Mouse (Mus musculus) CD8-positive naive resting alpha-beta T cell, adult 2 months (primary cell): ENCODE measurements around the gene Pdzrn3.

ENCODE experiments used
- DNase-seq, 2 experiments: peaks; one replicate each; pipeline ENCODE4 v3.0.0; 2022; ENCODE audit warnings: low read depth in 2 of 2, low spot score in 2 of 2

The Pdzrn3 gene

DNA sequence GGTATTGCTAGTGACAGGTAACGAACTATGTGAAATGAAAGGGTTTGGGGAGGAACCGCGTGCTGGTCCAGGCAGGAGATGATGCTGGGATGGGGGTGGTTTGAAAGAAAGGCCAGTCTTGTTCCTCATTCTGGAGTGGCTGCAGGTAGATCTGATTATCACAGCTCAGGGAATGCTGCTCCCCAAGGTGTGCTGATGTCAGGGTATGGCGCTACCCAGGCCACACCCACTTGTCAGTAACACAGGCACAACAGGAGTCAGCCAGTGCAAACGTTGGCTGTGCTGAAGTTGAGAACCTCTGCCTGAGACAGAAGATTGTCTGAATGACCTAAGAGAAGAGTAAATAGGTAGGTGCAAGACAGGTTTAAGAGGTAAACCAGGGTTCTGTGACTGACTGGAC is 4.7 kb downstream of the Pdzrn3 start:
- DNase-seq: no peak

DNA sequence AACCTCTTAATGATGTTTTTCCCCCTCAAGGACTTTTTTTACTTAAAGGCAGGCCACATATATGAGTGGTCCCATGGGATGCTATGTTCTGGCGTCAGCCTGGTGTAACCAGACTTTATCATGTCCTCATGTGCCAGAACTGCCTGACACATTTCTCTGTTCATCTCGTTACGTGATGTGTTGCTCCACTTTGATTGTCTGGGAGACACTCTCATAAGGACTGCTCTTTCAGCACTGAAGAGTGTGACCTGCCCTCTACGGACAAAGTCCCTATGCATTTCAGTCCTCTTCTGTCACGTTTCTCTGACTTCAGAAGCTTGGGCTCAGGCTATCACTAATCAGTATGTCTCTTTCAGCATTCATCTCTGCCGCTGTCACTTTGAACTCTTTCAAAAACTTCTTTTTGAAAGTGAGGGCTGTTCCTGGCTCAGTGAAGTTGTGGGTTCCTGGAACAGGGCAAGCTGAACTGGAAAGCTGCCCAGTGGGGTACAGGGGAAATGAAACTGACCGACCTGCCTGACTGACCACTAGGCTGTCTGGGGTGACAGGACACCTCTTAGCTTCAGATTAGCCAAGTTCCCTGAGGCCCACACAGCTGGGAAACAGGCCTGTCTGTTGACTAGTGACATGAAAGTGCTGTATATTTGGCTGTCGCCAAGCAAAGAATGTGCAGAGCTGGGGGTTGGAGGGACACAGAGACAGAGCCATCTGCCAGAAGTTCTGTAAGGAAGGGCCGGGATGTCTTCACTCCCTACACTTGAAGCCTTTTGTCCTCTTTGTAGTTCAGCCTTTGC is 10.7 kb downstream of the Pdzrn3 start:
- no peak for DNase-seq

DNA sequence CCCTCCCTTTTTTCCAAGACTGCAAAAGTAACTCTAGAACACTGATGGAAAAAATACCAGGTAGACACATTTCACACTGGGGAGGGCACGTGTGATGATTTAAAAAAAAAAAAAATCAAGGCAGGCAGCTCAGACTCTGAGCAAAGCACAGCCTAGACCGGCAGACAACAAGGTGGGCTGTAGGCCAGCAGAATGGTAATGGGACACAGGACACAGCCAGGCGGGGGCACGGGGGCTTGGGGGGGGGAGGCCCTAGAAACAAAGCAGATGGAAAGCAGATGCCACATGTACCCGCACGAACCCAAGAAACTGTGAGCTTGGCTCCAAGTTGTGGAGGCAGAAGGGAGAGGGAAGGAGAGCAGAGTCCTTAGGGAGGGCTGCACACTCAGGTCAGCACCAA is 11.9 kb downstream of the Pdzrn3 start:
- DNase-seq: no peak

DNA sequence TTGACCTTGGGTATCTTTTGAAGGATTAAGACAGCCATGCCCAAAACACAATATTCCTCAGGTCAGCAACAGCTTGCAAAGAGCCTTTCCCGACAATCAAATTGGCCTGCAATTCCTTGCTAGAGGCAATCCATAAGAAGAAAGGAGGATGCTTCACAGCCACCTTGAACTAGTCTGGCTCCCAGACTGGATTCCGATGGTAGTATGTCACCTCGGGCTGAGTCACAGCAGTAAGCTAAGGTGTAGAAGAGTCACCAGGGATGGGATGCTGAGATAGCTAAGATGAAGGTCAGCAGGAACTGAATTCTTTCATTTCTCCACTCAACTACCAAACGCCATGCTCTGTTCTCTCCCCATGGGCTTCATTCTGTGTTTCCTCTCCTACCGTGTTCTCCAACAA is 13.8 kb downstream of the Pdzrn3 start:
- no peak for DNase-seq

DNA sequence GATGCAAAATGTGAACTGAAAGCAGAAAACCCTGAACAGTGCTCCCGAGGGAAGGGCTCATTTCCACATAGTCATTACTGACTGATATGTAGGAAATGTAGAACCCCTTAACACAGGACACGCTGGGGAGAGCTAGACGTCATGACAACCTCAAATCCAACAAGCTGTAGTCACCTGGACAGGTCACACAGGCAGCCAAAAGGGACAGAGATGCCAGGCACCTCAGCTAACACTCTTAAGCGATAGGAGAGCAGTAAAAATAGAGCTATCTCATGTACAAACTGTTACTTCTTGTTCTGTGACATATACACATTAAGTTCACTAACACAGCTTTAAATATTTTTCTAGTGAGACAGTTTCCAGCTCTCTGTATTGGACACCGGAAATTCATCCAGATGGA is 15.0 kb downstream of the Pdzrn3 start:
- DNase-seq: no peak

DNA sequence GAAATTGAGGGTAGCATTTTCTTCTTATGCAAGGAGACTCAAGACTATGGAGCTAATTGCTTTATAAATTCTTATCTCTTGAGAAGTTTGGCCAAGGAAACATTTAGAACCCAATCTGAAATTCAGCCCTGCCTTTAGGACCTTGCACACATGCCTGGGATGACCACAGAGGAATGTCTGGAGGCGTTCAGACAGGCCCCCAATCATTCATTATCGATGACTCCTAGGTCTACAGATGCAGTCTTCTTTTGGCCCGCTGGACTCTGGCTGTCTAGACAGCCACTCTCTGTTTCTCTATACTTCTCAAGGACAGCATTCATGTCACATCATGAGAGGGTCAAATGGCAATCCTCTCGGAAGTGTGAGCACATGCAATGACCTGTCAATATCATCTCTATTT is 15.4 kb downstream of the Pdzrn3 start:
- DNase-seq: no peak

DNA sequence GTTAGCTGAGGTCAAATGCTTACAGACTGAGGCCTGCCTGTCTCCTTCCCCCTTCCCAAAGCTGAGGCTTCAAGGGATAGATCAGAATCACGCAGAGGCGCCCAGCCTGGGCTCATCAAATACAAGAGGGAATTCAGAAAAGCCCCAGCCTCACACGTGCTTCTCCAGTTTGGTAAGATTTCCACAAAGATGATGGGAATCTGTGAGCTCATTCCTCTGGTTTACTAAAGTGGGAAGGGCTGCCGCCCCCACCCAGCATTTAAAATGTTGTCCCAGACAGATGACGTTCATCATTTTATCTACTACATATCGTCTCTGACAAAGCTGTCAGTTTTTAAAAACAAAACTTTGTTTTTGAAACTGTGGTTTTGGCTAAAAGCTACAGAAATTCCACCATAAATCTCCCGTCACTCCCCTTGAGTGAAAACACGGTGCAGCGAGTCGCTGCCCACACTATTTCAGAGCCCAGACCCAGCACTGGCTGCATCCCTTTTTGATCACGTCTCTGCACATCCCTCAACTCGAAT is 17.4 kb downstream of the Pdzrn3 start:
- no peak for DNase-seq

DNA sequence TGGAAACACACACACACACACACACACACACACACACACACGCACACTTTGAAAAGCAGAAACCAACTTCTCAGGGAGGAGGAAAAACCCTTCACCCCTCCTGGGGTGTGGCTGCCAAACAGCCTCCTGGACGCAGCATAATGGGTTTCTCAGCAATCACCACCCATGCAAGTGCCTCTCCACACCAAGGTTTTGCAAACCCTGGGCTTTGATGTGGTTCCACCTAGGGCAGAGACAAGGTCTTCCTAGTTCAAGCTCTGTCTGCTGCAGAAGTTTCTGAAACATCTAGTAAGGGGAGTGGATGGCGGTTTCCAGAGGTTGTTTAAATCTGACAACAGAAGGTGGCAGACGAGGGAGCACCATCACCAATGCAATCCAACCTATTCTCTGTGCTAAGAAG is 18.1 kb downstream of the Pdzrn3 start:
- peak; percentile 70 to 71 for DNase-seq

DNA sequence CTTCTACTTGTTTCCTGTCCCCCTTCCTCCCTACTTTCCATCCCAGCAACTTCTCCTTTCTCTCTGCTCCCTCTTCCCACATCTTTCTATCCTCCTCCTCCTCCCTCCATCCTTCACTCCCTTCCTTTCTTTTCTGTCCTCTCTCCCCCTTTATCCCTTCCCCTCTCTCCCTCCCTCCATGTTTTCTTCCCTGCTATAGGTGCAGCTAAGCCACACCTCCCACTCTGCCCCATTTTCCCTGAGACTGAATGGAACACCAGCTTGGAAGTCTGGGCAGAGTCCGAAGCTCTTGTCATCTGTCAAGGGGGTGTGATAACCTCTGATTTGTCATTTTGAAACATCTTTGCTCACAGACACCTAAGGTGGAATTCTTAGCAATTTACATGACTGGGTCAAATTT is 22.8 kb downstream of the Pdzrn3 start:
- no peak for DNase-seq

DNA sequence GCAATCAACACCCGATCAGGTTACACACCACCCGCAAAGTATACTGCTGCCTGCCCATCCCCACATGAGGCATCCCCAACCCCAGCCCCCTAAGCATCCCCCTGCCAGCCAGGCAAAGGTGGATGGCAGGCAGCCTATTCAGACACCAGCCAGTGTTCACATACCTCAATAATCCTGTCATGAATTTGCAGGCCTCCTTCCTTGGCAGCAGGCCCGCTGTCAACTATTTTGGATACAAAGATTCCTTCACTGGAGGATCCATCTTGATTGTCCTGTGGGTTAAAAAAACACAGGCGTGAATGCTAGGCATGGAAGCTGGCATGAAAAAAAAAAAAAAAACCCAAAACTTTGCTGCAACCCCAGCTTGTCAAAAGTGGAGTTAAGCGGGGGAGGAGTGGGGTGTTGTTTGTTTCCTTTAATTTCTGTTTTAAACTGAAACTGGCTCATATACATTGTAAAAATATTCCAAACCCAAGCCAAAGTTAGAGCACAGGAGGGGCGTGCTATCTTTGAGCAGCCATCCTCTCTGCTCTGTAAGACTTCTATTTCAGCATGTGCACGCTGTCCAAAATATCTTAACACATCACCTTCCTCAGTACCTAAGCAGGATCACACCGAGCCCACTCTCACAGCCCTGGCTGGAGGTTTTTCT is 23.3 kb downstream of the Pdzrn3 start:
- no peak for DNase-seq

DNA sequence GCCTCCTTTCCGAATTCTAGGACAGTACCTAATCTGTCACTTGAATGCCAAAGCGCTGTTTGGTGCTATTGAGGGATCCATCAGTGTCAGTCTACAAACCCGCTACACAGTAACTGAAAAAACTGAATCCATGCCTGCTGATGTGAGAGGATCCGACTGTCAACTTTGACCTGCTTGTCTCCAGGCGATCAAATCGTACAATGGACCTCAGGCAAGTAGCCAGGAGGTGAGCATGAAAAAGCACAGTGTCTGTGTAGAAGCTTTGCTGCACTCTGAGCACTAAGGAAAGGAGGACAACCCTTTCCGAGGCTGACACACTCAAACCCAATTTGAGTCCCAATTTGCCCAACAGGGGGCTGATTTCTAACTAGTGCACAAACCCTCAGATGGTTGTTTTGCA is 24.0 kb downstream of the Pdzrn3 start:
- no peak for DNase-seq

DNA sequence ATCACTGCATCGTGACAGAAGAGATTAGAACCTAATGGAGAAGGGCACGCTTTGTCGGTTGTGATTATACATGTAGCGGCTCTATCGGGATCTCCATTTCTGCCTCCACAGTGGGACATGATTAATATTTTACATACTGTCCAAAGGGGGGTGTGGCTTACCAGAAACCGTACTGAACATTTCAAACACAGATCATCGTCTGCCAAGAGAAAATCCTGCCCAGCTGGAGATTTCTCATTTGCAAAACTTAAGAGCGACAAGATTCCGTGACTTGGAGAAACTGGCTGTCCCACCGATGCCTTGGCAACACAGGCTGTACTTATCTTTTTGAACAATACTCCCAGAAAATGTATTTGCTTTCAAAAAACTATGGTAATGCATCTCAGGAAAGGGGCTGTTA is 25.1 kb downstream of the Pdzrn3 start:
- DNase-seq: no peak

DNA sequence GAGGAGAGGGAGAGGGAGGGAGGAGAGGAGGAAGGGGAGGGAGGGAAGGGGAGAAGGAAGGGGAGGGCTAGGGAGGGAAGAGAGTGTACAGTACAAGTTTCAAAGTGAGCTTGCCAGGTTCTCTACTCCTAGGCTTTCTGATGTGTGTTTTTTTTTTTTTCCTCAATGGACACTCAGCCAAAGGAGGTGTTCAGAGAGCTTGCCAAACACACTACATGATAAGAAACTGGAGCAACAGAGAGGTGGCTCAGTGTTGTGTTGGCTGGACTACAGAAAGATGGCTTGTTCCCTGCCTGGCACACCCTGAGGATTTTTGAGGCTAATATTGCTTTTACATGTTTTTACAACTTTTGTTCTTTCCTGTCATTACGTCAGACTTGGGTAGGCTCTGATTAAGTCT is 26.6 kb downstream of the Pdzrn3 start:
- DNase-seq: no peak

DNA sequence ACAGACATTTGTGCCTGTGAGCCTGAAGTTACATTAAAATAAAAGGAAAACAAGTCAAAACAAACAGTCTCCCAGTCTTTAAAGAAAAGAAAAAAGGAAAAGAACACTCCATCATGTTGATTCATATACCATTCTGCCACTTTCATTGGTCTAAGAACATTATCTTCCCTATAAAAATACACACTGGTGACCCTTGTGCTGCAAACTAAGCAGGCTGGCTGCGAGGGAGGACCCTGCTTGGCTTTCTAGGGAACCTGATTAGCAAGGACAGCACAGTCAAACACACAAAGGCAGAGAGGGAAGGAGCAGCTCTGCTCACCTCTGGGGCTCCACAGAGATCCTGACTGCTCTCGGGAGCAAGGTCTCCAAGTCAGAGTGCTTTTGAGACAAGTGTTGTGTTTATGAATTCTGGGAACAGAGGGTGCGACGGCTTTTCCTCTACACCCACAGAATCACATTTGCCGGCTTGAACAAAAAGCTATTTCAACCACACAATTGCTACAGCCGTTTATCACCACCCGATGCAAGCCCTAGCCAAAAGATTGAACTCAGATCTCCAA is 27.2 kb downstream of the Pdzrn3 start:
- no peak for DNase-seq

DNA sequence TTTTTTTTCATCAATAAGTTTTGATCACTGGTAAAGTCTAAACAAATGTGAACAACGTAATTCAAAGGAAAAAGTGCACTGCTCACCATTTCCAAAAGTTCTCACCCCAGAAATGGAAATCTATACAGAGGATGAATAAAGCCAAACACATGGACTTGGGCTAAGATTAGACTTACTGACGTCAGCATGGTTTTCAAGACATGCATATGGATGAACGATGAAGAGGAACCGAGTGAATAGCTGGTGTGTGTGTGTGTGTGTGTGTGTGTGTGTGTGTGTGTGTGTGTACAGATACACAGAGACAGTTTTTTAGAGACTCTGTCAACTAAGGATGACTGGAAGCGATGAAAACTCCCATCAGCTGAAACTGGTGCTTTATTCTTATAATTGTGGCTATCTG is 29.2 kb downstream of the Pdzrn3 start:
- no peak for DNase-seq

DNA sequence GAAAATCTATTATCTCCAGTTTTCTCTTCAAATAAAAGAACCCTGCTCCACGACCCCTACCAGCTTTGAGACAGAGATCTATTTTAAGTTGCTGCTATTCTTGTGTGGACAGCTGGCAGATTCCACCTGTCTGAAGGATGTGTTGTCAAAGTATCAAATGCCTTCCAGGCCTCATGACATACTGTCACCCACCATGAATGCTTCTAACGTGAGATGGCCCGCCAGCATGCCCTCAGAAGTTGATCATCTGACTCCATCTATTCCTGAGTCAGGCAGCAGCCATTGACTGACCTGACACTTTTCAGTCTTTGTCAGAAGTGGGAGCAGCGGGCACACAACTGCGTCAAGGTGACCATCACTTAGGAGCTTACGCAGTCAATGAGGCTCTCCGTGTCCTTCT is 37.6 kb downstream of the Pdzrn3 start:
- no peak for DNase-seq

DNA sequence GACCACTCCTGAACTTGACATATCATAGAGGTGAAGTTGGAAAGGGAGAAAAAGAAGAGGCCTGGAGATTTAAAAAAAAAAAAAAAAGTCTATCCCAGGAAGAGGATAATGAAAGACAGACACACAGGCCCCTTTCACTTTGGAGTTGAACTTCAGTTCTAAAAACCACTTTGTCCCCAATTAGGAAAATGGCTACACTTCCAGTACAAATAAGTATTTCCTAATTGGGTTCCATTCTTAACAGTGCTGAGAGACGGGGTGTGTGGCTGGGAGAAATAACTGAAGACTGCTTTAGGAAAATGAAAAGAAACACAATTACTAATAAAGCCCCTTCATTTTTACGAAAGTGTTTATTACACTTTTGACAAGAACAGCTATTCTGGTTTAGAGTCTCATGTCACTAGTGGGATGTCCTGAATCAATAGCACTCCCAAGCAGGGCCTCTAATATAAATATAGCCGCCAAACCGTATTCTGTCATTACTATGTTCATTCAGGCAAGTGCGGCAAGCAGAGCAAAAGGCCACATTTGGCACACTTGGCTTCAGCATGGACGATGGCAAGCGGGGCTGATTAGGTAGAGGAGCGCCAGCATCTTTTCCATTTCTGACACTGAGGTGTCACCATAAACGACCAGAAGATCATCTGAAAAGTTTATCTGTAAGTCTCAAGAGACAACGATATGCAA is 39.7 kb downstream of the Pdzrn3 start:
- no peak for DNase-seq

DNA sequence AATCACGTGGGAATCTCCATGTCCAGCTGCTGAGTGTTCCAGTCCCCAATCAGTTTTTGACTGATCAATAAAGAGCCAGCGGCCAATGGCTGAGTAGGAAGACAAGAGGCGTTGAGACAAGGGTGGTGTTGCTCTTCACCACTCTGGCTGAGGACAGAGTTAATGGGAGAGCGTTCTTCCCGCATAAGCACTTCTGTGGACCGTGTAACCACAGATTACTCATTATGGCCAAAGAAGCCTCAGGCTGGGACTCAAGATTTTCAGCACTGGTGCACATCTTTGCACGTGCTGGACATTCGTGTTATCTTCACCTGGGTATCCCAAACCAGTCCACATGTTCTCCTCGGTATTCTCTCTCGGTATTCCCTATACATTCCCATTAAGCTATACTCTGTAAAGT is 41.0 kb downstream of the Pdzrn3 start:
- no peak for DNase-seq

DNA sequence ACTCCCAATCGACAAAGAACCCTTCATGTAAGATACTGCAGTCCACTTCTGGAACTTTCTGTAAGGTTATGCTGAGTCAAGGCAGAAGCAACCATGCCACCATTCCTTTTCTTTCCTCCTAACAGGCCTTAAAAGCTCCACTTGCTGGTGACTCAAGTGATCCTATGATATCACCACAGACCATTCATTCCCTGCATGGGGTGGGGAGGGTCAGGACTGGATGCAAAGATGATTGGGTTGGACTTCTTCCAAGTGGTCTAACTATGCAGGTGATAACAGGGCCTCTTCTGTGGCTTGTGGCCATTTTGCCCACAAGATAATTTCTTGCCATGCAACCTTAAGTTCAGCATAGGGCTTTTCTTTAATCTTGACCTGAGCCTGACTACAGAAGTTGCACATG is 42.0 kb downstream of the Pdzrn3 start:
- DNase-seq: no peak

DNA sequence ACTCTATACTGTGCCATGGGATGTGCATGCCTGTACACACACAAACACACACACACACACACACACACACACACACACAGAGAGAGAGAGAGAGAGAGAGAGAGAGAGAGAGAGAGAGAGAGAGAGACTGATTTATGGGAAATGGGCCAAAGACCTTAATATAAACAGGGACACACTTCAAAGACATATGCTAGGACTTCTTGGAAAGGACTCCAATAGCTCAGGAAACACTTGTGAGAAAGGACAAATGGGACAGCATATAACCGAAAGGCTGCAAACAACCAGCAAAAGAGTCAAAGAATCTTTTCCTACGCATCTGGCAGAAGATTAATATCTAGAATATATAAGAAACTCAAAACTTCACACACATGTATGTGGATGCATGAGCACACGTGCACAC is 43.2 kb downstream of the Pdzrn3 start:
- no peak for DNase-seq

DNA sequence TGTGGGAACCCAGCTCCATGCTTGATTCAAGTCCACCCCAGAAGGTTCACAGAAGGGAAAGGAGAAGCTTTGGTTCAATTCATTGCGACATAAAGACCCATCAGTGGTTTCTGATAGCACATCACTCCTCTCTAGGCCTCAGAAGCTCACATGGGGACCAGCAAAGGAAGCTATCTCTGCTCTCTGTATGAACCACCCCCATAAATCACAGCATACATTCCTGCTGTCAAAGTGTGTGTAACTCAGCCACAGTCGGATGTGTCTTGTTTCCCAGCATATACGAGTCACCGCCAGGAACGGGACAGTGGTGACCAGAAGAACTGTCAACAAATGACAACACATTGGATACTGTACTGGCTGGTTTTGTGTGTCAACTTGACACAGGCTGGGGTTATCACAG is 47.3 kb downstream of the Pdzrn3 start:
- no peak for DNase-seq

DNA sequence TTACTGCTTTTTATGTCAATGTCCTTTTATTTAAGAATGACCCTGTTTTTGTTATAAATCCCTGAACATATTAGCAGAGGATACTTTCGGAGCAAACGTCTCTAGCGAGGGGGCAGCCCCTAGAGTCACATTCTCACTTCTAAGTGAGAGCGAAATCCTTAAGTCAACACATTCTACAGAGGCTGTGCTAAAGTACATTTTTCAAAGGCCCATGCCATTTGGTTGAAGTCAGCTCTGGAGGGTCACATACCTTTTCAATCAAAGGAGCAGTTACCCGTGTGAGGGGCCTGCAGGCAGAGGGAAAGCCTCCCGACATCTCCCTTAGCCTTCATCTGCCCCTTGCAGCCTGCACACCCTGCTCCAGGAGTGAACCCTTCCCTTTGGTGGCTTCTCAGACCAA is 48.2 kb downstream of the Pdzrn3 start:
- DNase-seq: no peak
